Mouse (Mus musculus): ENCODE results near the gene Clptm1. TPM values are rescaled to one million over a fixed set of nuclear protein-coding genes. Genes with fewer than 3 reads are reported as not detected.
"Not testable (repeated sequence)": the region's sequence is repeated elsewhere in the genome, so short reads cannot be mapped to it uniquely, and the experiment has no call there.

The Clptm1 gene
- polyA plus RNA-seq, 1 experiment: 158 TPM

DNA sequence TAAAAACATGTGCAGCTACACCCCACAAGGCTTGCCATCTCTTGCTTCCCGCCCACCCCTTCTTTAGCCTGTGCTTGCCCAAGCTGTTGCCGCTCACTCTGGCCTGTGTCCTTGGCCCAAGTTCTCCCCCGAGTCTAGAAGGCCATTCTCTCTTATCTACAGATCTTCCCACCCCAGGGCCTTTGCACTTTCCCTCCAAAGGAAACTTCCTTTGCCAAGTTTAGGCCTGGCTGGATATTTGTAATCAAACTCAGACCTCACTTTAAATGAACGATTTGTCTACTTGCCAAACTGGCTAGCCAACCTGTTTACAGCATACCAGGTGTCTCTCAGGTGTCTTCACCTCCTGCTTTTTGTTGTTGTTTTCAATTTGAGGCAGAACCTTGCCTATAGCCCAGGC, 26.0 kb upstream of the Clptm1 start:
- 89% methylated on average over 4 of the region's 4 CpGs for WGBS
- Histone ChIP-seq H3K4me1 (ENCODE audit: control insufficient read depth, insufficient read depth, low read length) (no peaks in the 10 kb centered on the region), H3K27ac (ENCODE audit: insufficient read depth, low read length) (no peak overlapping the region), H3K4me3 (replicated peaks; ENCODE audit: insufficient read depth, low read depth, low read length) (no peak overlapping the region), H3K27me3 (ENCODE audit: control insufficient read depth, insufficient read depth, low read length) (no peaks in the 10 kb centered on the region; the same call in 1 of the 2 replicates)
- no peak for DNase-seq
- TF ChIP-seq POLR2A (IDR thresholded peaks at IDR 0.05; ENCODE audit: borderline replicate concordance, insufficient read depth, low read length): no peak
- TF ChIP-seq CTCF (IDR thresholded peaks at IDR 0.05; ENCODE audit: borderline replicate concordance, insufficient read depth, low read depth, low read length): no peak

DNA sequence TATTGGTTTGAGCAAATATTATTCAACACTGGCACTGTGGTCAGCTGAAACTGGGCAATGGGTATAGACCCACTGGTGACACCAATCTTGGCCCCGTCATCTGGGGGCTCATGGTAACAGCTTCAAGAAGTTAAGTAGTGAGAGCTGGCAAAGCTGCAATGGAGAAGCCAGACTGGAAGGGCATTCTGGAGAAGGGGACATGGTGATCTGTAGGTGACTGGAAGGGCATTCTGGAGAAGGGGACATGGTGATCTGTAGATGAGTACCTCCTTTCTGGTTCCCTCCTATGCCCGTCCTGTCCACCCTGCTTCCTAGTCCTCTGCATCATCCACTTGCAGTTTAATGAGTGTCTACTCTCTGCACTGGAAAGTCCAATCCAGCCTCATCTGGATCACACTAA, 23.8 kb upstream of the Clptm1 start:
- WGBS: 89% methylated on average over 2 of the region's 2 CpGs
- Histone ChIP-seq H3K27me3 (ENCODE audit: control insufficient read depth, insufficient read depth, low read length) (no peaks in the 10 kb centered on the region; the same call in 1 of the 2 replicates), H3K27ac (ENCODE audit: insufficient read depth, low read length) (no peak overlapping the region), H3K4me3 (replicated peaks; ENCODE audit: insufficient read depth, low read depth, low read length) (no peak overlapping the region), H3K4me1 (ENCODE audit: control insufficient read depth, insufficient read depth, low read length) (no peaks in the 10 kb centered on the region)
- no peak for DNase-seq
- no peak for TF ChIP-seq POLR2A (IDR thresholded peaks at IDR 0.05; ENCODE audit: borderline replicate concordance, insufficient read depth, low read length)
- TF ChIP-seq CTCF (IDR thresholded peaks at IDR 0.05; ENCODE audit: borderline replicate concordance, insufficient read depth, low read depth, low read length): no peak

DNA sequence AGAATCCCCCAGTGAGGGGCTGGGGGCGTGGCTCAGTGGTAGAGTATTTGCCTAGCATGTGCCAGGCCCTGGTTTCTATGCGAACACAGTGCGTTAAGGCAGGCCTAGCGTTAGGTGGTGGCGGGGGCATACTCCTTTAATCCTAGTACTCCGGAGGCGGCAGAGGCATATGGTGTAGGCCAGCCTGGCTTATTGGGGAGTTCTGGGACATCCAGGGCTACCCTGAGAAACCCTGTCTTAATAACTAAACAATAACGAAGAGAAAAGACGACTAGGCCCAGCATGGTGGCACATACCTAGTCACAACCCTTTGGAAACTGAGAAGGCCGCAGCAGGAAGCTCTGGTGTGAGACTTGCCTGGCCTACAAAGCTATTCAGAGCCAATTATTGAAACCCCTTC, 23.3 kb upstream of the Clptm1 start:
- 88% methylated on average over 10 of the region's 10 CpGs for WGBS
- no peaks in the 10 kb centered on the region for H3K4me1 ChIP-seq (ENCODE audit: control insufficient read depth, insufficient read depth, low read length)

DNA sequence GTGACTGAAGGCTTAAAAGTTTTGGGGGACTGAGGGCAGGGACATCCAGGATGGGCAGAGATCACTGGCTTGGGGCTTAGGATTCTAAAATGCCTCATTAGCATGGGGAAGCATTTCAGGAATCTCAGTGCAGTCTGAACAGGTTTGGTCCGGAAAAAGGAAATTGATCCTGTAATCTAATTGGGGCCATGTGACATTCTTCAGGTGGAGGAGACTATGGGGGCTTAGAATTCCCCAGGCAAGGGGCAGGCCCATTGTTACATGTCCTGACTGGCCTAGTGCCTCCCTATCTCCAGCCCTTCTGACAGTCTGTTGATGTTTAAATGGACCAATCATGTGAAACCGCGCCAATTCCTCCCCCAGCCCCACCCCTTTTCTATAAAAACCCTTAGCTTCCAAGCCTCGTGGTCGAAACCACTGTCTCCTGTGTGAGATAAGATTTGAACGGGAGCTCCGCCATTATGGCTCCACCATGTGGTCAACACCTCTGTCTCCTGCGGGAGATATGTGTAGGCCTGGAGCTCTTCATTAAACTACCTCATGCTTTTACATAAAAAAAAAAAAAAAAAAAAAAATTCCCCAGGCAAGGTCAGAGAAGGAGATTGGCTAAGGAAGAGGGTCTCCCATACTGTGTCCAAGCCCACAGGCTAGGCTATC, 22.2 kb upstream of the Clptm1 start:
- H3K4me1 ChIP-seq (ENCODE audit: control insufficient read depth, insufficient read depth, low read length); H3K27me3 ChIP-seq (ENCODE audit: control insufficient read depth, insufficient read depth, low read length); H3K27ac ChIP-seq (ENCODE audit: insufficient read depth, low read length); H3K4me3 ChIP-seq (replicated peaks; ENCODE audit: insufficient read depth, low read depth, low read length); DNase-seq: not testable (repeated sequence)
- 72% methylated on average over 8 of the region's 8 CpGs for WGBS

More for the DNA sequence above, 23.3 kb upstream of the Clptm1 start:
- Histone ChIP-seq H3K4me3 (replicated peaks; ENCODE audit: insufficient read depth, low read depth, low read length) (no peak overlapping the region), H3K27ac (ENCODE audit: insufficient read depth, low read length) (no peak overlapping the region), H3K27me3 (ENCODE audit: control insufficient read depth, insufficient read depth, low read length) (no peaks in the 10 kb centered on the region; the same call in 1 of the 2 replicates)
- TF ChIP-seq POLR2A (IDR thresholded peaks at IDR 0.05; ENCODE audit: borderline replicate concordance, insufficient read depth, low read length) (no peak), CTCF (IDR thresholded peaks at IDR 0.05; ENCODE audit: borderline replicate concordance, insufficient read depth, low read depth, low read length) (no peak)
- DNase-seq: no peak

DNA sequence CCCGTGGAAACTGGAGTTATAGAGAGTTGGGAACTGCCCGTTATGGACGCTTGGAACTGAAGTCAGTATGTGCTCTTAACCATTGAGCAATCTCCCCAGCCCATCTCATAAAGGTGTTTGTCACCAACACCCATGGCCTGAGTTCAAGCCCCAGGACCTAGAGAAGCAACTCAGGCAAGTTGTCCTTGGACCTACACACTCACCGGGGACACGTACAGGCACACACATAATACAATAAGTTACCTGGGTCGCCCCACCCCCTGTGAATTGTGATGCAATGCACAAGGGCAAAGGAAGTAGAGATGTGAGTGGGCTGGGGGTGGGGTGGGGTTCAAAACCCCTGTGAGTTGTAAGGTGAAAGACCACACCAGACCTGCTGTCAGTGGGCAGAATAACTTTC, 21.7 kb upstream of the Clptm1 start:
- WGBS: 88% methylated on average over 6 of the region's 6 CpGs
- no peak for TF ChIP-seq POLR2A (IDR thresholded peaks at IDR 0.05; ENCODE audit: borderline replicate concordance, insufficient read depth, low read length)
- no peak for TF ChIP-seq CTCF (IDR thresholded peaks at IDR 0.05; ENCODE audit: borderline replicate concordance, insufficient read depth, low read depth, low read length)
- H3K27me3 ChIP-seq (ENCODE audit: control insufficient read depth, insufficient read depth, low read length): no peaks in the 10 kb centered on the region; the same call in 1 of the 2 replicates
- H3K4me1 ChIP-seq (ENCODE audit: control insufficient read depth, insufficient read depth, low read length): no peaks in the 10 kb centered on the region
- no peak overlapping the region for H3K27ac ChIP-seq (ENCODE audit: insufficient read depth, low read length)
- DNase-seq: no peak
- H3K4me3 ChIP-seq (replicated peaks; ENCODE audit: insufficient read depth, low read depth, low read length): no peak overlapping the region

DNA sequence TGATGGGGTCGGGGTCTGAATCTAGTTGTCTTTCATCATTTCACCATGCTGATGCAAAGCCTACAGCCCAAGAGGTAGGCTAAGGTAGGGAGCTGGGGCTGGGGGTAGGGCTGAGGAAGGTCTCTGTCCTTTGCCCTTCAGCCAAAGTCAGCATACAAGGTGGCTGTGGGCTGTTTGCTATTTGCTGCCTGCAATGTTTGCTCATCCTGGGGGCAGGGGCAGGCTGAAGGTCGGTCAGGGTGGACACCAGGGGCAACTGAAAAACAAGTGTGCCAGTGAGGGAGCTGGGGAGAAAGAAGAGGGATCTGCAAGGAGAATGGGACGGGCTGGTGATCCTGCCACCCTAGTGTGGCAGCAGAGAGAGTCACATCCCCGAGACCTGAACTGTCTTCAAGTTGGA, 20.5 kb upstream of the Clptm1 start:
- no peak overlapping the region for H3K27ac ChIP-seq (ENCODE audit: insufficient read depth, low read length)

DNA sequence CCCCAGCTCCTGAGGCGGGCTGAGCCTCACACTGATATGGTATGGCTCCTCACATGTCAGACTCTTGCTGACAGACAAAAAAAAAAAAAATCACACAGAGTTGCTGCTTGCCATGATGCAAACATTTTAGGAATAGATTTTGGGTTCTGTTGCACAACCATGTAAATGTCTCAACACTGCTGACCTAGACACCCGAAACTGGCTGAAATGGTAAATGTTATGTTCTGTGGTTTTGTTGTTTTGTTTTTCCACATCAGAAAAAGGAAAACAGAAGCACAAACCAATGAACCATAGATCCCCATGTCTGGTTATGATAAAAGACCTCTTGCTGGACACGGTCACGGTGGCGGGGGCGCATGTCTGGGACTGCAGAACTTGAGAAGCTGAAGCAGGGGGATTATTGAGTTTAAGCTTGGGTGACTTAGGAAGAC, 19.0 kb upstream of the Clptm1 start:
- Histone ChIP-seq H3K4me3 (replicated peaks; ENCODE audit: insufficient read depth, low read depth, low read length) (no peak overlapping the region), H3K4me1 (ENCODE audit: control insufficient read depth, insufficient read depth, low read length) (no peaks in the 10 kb centered on the region), H3K27me3 (ENCODE audit: control insufficient read depth, insufficient read depth, low read length) (no peaks in the 10 kb centered on the region; the same call in 1 of the 2 replicates), H3K27ac (ENCODE audit: insufficient read depth, low read length) (no peak overlapping the region)
- DNase-seq: no peak
- no peak for TF ChIP-seq CTCF (IDR thresholded peaks at IDR 0.05; ENCODE audit: borderline replicate concordance, insufficient read depth, low read depth, low read length)
- TF ChIP-seq POLR2A (IDR thresholded peaks at IDR 0.05; ENCODE audit: borderline replicate concordance, insufficient read depth, low read length): no peak
- WGBS: 91% methylated on average over 6 of the region's 6 CpGs

More for the DNA sequence above, 20.5 kb upstream of the Clptm1 start:
- Histone ChIP-seq H3K4me3 (replicated peaks; ENCODE audit: insufficient read depth, low read depth, low read length) (no peak overlapping the region), H3K4me1 (ENCODE audit: control insufficient read depth, insufficient read depth, low read length) (no peaks in the 10 kb centered on the region), H3K27me3 (ENCODE audit: control insufficient read depth, insufficient read depth, low read length) (no peaks in the 10 kb centered on the region; the same call in 1 of the 2 replicates)
- DNase-seq: no peak
- WGBS: 60% methylated on average over 4 of the region's 4 CpGs
- no peak for TF ChIP-seq CTCF (IDR thresholded peaks at IDR 0.05; ENCODE audit: borderline replicate concordance, insufficient read depth, low read depth, low read length)
- TF ChIP-seq POLR2A (IDR thresholded peaks at IDR 0.05; ENCODE audit: borderline replicate concordance, insufficient read depth, low read length): no peak

DNA sequence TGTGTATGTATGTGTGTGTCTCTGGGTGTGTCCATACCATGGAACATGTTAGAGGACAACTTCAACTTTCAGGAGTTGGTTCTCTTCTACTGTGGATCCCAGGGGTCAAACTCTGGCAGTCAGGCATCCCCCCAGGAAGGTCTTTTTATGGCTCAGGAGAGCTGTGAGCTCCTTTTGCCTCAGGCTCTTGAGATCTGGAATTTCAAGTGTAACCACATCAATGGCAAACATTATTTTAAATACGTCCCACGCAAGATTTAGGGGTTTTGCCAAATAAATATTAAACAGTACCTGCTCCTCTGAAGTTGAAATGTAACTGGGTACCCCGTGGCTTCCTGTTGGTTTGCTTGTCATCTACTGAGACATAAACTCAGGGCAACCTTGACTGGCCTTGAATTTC, 18.1 kb upstream of the Clptm1 start:
- WGBS: 79% methylated on average over 3 of the region's 3 CpGs
- TF ChIP-seq POLR2A (IDR thresholded peaks at IDR 0.05; ENCODE audit: borderline replicate concordance, insufficient read depth, low read length) (no peak), CTCF (IDR thresholded peaks at IDR 0.05; ENCODE audit: borderline replicate concordance, insufficient read depth, low read depth, low read length) (no peak)
- Histone ChIP-seq H3K4me1 (ENCODE audit: control insufficient read depth, insufficient read depth, low read length) (no peaks in the 10 kb centered on the region), H3K4me3 (replicated peaks; ENCODE audit: insufficient read depth, low read depth, low read length) (no peak overlapping the region), H3K27ac (ENCODE audit: insufficient read depth, low read length) (no peak overlapping the region), H3K27me3 (ENCODE audit: control insufficient read depth, insufficient read depth, low read length) (no peaks in the 10 kb centered on the region; the same call in 1 of the 2 replicates)
- no peak for DNase-seq

Measured in cerebellum, adult 2 months (tissue).